Mouse (Mus musculus) liver, embryonic 15.5 days (tissue): ENCODE data around the gene Lonp2. TPM values are rescaled to one million over a fixed set of nuclear protein-coding genes. Genes with fewer than 3 reads are reported as not detected.

Experiments used
- ATAC-seq: fragments of 200-750 bp; cut with Nextera tagmentation; 2 replicates; pipeline ENCODE4 v1.8.0; 2017; ENCODE audit warnings: moderate number of reproducible peaks, mild to moderate bottlenecking, moderate library complexity; ENCODE audit not compliant: insufficient read depth
- H3K27ac ChIP-seq: fragments of 300-500 bp; sonication (generic); replicated peaks from 2 replicates; pipeline ENCODE4 v1.5.1; 2015; ENCODE audit warnings: mild to moderate bottlenecking, inconsistent platforms
- H3K27me3 ChIP-seq: fragments of 300-500 bp; sonication (generic); 2 replicates; pipeline ENCODE4 v1.6.1; 2015; ENCODE audit warnings: mild to moderate bottlenecking, inconsistent platforms
- H3K36me3 ChIP-seq: fragments of 300-500 bp; sonication (generic); replicated peaks from 2 replicates; pipeline ENCODE4 v1.6.1; 2015; ENCODE audit warnings: moderate library complexity, mild to moderate bottlenecking, inconsistent platforms
- H3K4me1 ChIP-seq: fragments of 300-500 bp; sonication (generic); replicated peaks from 2 replicates; pipeline ENCODE4 v1.6.1; 2015; ENCODE audit warnings: inconsistent platforms
- H3K4me2 ChIP-seq: fragments of 300-500 bp; sonication (generic); 2 replicates; pipeline ENCODE4 v1.6.1; 2015; ENCODE audit warnings: moderate library complexity, mild to moderate bottlenecking, inconsistent platforms
- H3K4me3 ChIP-seq: fragments of 300-500 bp; sonication (generic); replicated peaks from 2 replicates; pipeline ENCODE4 v1.5.1; 2015; ENCODE audit warnings: mild to moderate bottlenecking, inconsistent platforms
- H3K9ac ChIP-seq: fragments of 300-500 bp; sonication (generic); 2 replicates; pipeline ENCODE4 v1.6.1; 2015; ENCODE audit warnings: moderate library complexity, mild to moderate bottlenecking, inconsistent platforms
- H3K9me3 ChIP-seq: fragments of 300-500 bp; sonication (generic); replicated peaks from 2 replicates; pipeline ENCODE4 v1.6.1; 2016; ENCODE audit warnings: inconsistent platforms
- WGBS: fragments of 180-500 bp; shearing (Covaris S2); methylation state at CpG from one replicate; pipeline ENCODE4 v1.1.7; 2015; ENCODE audit warnings: mixed read lengths; ENCODE audit not compliant: insufficient replicate concordance; 5-methylcytosine and 5-hydroxymethylcytosine counted together
- polyA plus RNA-seq: library from polyadenylated mRNA; unstranded; fragments of >200 nt; fragmentation: Nextera tagmentation; extraction: Ambion mirVana; gene quantifications from 2 replicates; pipeline ENCODE4 v1.2.1, GENCODE M21; 2015

Lonp2 gene
- polyA plus RNA-seq, 1 experiment from 2014 or later, result 36.5 TPM

- H3K27ac ChIP-seq, result no peak overlapping the region
- H3K27me3 ChIP-seq, result no peaks in the 10 kb centered on the region
- no peak overlapping the region for H3K4me2 ChIP-seq
- no peak overlapping the region for H3K9ac ChIP-seq
- no peaks in the 10 kb centered on the region for H3K9me3 ChIP-seq
- H3K4me3 ChIP-seq, result no peak overlapping the region
- no peak for ATAC-seq
- peaks cover 43% of the 10 kb centered on the region for H3K36me3 ChIP-seq
- WGBS, result 85% methylated on average over 14 of the region's 14 CpGs
- H3K4me1 ChIP-seq, result peaks cover 24% of the 10 kb centered on the region
These were observed 89.8 kb downstream of the Lonp2 start for GRCm38 (mm10) chr8:86713407-86714188.

GRCm38 (mm10) chr8:86718332-86718994 lies 94.6 kb downstream of the Lonp2 start:
- Histone ChIP-seq H3K36me3 (peaks cover 57% of the 10 kb centered on the region), H3K4me1 (0 out of 2 replicates have a peak, but pooled peaks cover 5% of the 10 kb centered on the region), H3K27ac (no peak overlapping the region), H3K4me2 (no peak overlapping the region), H3K27me3 (no peaks in the 10 kb centered on the region), H3K9me3 (no peaks in the 10 kb centered on the region), H3K4me3 (no peak overlapping the region), H3K9ac (no peak overlapping the region)
- no peak for ATAC-seq
- 85% methylated on average over 2 of the region's 2 CpGs for WGBS

- 43% methylated on average over 1 of the region's 1 CpGs for WGBS
- Histone ChIP-seq H3K36me3 (peaks cover 54% of the 10 kb centered on the region), H3K4me2 (no peak overlapping the region), H3K27me3 (no peaks in the 10 kb centered on the region), H3K9ac (no peak overlapping the region), H3K27ac (no peak overlapping the region), H3K4me3 (no peak overlapping the region), H3K4me1 (0 out of 2 replicates have a peak, but pooled peaks cover 5% of the 10 kb centered on the region), H3K9me3 (no peaks in the 10 kb centered on the region)
- ATAC-seq, result no peak
These were observed 95.5 kb downstream of the Lonp2 start for GRCm38 (mm10) chr8:86719368-86719767.

GRCm38 (mm10) chr8:86720756-86721459 lies 97.1 kb downstream of the Lonp2 start:
- Histone ChIP-seq H3K27ac (no peak overlapping the region), H3K4me2 (no peak overlapping the region), H3K36me3 (peaks cover 50% of the 10 kb centered on the region), H3K27me3 (no peaks in the 10 kb centered on the region), H3K9ac (no peak overlapping the region), H3K4me1 (0 out of 2 replicates have a peak, but pooled peaks cover 5% of the 10 kb centered on the region), H3K9me3 (no peaks in the 10 kb centered on the region), H3K4me3 (no peak overlapping the region)
- no peak for ATAC-seq
- 80% methylated on average over 6 of the region's 6 CpGs for whole genome bisulfite sequencing

GRCm38 (mm10) chr8:86721490-86721889 lies 97.6 kb downstream of the Lonp2 start:
- 67% methylated on average over 2 of the region's 2 CpGs for WGBS

GRCm38 (mm10) chr8:86726959-86727358 lies 103.1 kb downstream of the Lonp2 start:
- Histone ChIP-seq H3K36me3 (peaks cover 17% of the 10 kb centered on the region), H3K4me3 (no peak overlapping the region), H3K4me1 (peaks cover 40% of the 10 kb centered on the region), H3K27me3 (no peaks in the 10 kb centered on the region), H3K4me2 (peak overlapping the region; percentile 3), H3K27ac (no peak overlapping the region), H3K9ac (no peak overlapping the region), H3K9me3 (no peaks in the 10 kb centered on the region)
- WGBS, result 64% methylated on average over 6 of the region's 6 CpGs
- ATAC-seq, result no peak

More at GRCm38 (mm10) chr8:86721490-86721889, 97.6 kb downstream of the Lonp2 start:
- H3K4me1 ChIP-seq, result peaks cover 10% of the 10 kb centered on the region; the same call in 1 of the 2 replicates
- H3K27me3 ChIP-seq, result no peaks in the 10 kb centered on the region
- no peak overlapping the region for H3K4me3 ChIP-seq
- H3K9ac ChIP-seq, result no peak overlapping the region
- H3K27ac ChIP-seq, result no peak overlapping the region
- no peaks in the 10 kb centered on the region for H3K9me3 ChIP-seq
- ATAC-seq, result no peak
- no peak overlapping the region for H3K4me2 ChIP-seq
- H3K36me3 ChIP-seq, result peaks cover 50% of the 10 kb centered on the region

GRCm38 (mm10) chr8:86728224-86728950 lies 104.5 kb downstream of the Lonp2 start:
- WGBS, result 73% methylated on average over 19 of the region's 19 CpGs
- H3K27ac ChIP-seq, result no peak overlapping the region
- no peak overlapping the region for H3K4me2 ChIP-seq
- H3K36me3 ChIP-seq, result peaks cover 5% of the 10 kb centered on the region; the same call in 1 of the 2 replicates
- peaks cover 40% of the 10 kb centered on the region for H3K4me1 ChIP-seq
- no peak for ATAC-seq
- no peaks in the 10 kb centered on the region for H3K27me3 ChIP-seq
- H3K9ac ChIP-seq, result no peak overlapping the region
- no peaks in the 10 kb centered on the region for H3K9me3 ChIP-seq
- H3K4me3 ChIP-seq, result no peak overlapping the region

GRCm38 (mm10) chr8:86730303-86730702 lies 106.5 kb downstream of the Lonp2 start:
- H3K27me3 ChIP-seq, result no peaks in the 10 kb centered on the region
- ATAC-seq, result no peak
- H3K4me3 ChIP-seq, result no peak overlapping the region
- H3K27ac ChIP-seq, result no peak overlapping the region
- H3K4me1 ChIP-seq, result peaks cover 47% of the 10 kb centered on the region
- WGBS, result 50% methylated on average over 3 of the region's 3 CpGs
- H3K9ac ChIP-seq, result no peak overlapping the region
- H3K36me3 ChIP-seq, result peaks cover 3% of the 10 kb centered on the region; the same call in 1 of the 2 replicates
- no peak overlapping the region for H3K4me2 ChIP-seq
- H3K9me3 ChIP-seq, result no peaks in the 10 kb centered on the region

- 76% methylated on average over 1 of the region's 1 CpGs for WGBS
- no peak overlapping the region for H3K9ac ChIP-seq
- H3K27me3 ChIP-seq, result no peaks in the 10 kb centered on the region
- H3K27ac ChIP-seq, result no peak overlapping the region
- no peak overlapping the region for H3K4me3 ChIP-seq
- no peaks in the 10 kb centered on the region; the same call in 1 of the 2 replicates for H3K36me3 ChIP-seq
- ATAC-seq, result no peak
- no peak overlapping the region for H3K4me2 ChIP-seq
- H3K4me1 ChIP-seq, result peaks cover 53% of the 10 kb centered on the region
- no peaks in the 10 kb centered on the region for H3K9me3 ChIP-seq
These were observed 107.0 kb downstream of the Lonp2 start for GRCm38 (mm10) chr8:86730860-86731259.

GRCm38 (mm10) chr8:86734171-86734570 lies 110.3 kb downstream of the Lonp2 start:
- Histone ChIP-seq H3K4me3 (no peak overlapping the region), H3K27ac (no peak overlapping the region), H3K27me3 (no peaks in the 10 kb centered on the region), H3K4me2 (no peak overlapping the region), H3K9ac (no peak overlapping the region), H3K36me3 (no peaks in the 10 kb centered on the region), H3K4me1 (peaks cover 49% of the 10 kb centered on the region), H3K9me3 (no peaks in the 10 kb centered on the region)
- 70% methylated on average over 4 of the region's 4 CpGs for WGBS
- ATAC-seq, result no peak
